Mouse (Mus musculus) midbrain, embryonic 10.5 days (tissue): ENCODE results near the gene Slc7a6. TPM values are rescaled to one million over a fixed set of nuclear protein-coding genes. Genes with fewer than 3 reads are reported as not detected.

Source experiments
- DNase-seq: peaks from one replicate; pipeline ENCODE4 v3.0.0-alpha.2; 2017; ENCODE audit warnings: low spot score
- H3K27ac ChIP-seq: fragments of 300-500 bp; sonication (generic); replicated peaks from 2 replicates; pipeline ENCODE4 v1.5.1; 2016; ENCODE audit warnings: mild to moderate bottlenecking
- H3K27me3 ChIP-seq: fragments of 300-500 bp; sonication (generic); 2 replicates; pipeline ENCODE4 v1.6.1; 2016; ENCODE audit warnings: low read depth, mild to moderate bottlenecking; ENCODE audit not compliant: poor library complexity, severe bottlenecking
- H3K36me3 ChIP-seq: fragments of 300-500 bp; sonication (generic); 2 replicates; pipeline ENCODE4 v1.6.1; 2016; ENCODE audit warnings: mild to moderate bottlenecking, moderate library complexity
- H3K4me1 ChIP-seq: fragments of 300-500 bp; sonication (generic); 2 replicates; pipeline ENCODE4 v1.6.1; 2016
- H3K4me3 ChIP-seq: fragments of 300-500 bp; sonication (generic); 2 replicates; pipeline ENCODE4 v1.5.1; 2016; ENCODE audit warnings: mild to moderate bottlenecking, moderate library complexity
- H3K9me3 ChIP-seq: fragments of 300-500 bp; sonication (generic); replicated peaks from 2 replicates; pipeline ENCODE4 v1.6.1; 2016; ENCODE audit warnings: mild to moderate bottlenecking
- WGBS: fragments of 180-500 bp; shearing (Covaris S2); methylation state at CpG from one replicate; pipeline ENCODE4 v1.1.7; 2016; 5-methylcytosine and 5-hydroxymethylcytosine counted together
- polyA plus RNA-seq: library from polyadenylated mRNA; unstranded; fragments of >200 nt; fragmentation: Nextera tagmentation; extraction: Ambion mirVana; gene quantifications from 2 replicates; pipeline ENCODE4 v1.2.1, GENCODE M21; 2016

Slc7a6 gene
- polyA plus RNA-seq, 1 experiment from 2014 or later, result 78.9 TPM

- H3K36me3 ChIP-seq, result no peaks in the 10 kb centered on the region
- WGBS, result 89% methylated on average over 6 of the region's 6 CpGs
- H3K9me3 ChIP-seq, result no peaks in the 10 kb centered on the region
- no peak overlapping the region for H3K4me3 ChIP-seq
- peaks cover 20% of the 10 kb centered on the region for H3K4me1 ChIP-seq
- H3K27ac ChIP-seq, result no peak overlapping the region
- no peaks in the 10 kb centered on the region for H3K27me3 ChIP-seq
- no peak for DNase-seq
Measured at GRCm38 (mm10) chr8:106147868-106148565, 20.6 kb upstream of the Slc7a6 start.

- H3K27ac ChIP-seq, result no peak overlapping the region
- H3K27me3 ChIP-seq, result no peaks in the 10 kb centered on the region
- no peak overlapping the region for H3K4me3 ChIP-seq
- peaks cover 2% of the 10 kb centered on the region; the same call in 1 of the 2 replicates for H3K36me3 ChIP-seq
- no peak for DNase-seq
- 94% methylated on average over 6 of the region's 6 CpGs for WGBS
- H3K9me3 ChIP-seq, result no peaks in the 10 kb centered on the region
- peaks cover 20% of the 10 kb centered on the region for H3K4me1 ChIP-seq
Measured at GRCm38 (mm10) chr8:106149025-106149424, 19.6 kb upstream of the Slc7a6 start.

DNA sequence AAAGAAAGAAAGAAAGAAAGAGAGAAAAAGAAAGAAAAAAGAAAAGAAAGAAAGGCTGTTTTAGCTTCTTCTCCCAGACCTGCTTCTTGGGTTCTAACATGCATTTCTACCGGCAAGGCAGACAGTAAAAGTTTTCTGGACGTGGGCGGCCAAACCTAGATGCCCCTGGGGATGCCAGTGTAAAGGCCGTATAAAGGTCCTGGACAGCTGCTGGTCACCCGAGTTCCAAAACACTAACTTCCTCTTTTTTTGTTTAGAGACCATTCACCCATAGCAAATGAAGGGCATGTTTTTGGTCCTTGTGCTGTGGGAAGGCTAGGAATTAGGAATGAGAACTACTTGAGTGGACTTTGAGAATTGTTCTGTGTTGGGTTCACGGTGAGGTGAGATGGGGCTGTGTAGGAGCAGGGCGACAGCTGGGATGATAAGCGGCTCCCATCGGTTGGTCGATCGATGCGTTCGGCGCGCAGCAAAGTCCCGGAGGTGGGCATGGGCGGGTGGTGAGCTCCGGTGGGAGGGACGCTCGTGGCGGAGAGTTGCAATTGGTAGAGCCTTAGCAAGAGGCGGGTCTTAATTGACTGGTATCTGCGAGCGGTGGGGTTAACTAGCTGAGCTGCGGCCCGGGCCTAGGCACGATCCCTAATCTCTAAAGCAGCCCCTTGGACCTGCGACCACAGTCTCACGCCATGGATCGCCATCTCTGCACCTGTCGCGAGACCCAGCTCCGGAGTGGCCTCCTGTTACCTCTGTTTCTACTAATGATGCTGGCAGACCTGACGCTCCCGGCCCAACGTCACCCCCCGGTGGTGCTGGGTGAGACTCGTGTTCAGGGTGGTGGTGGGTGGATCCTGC is 18.6 kb upstream of the Slc7a6 start, which contains the start of gene Pla2g15:
Pla2g15 (plus strand) TSS at position 599 of the 852 bp plus-strand sequence.
- 2% methylated on average over 38 of the region's 38 CpGs for WGBS
- Histone ChIP-seq H3K27me3 (no peaks in the 10 kb centered on the region), H3K27ac (peak within 1 kb of the TSS; percentile 84)

DNA sequence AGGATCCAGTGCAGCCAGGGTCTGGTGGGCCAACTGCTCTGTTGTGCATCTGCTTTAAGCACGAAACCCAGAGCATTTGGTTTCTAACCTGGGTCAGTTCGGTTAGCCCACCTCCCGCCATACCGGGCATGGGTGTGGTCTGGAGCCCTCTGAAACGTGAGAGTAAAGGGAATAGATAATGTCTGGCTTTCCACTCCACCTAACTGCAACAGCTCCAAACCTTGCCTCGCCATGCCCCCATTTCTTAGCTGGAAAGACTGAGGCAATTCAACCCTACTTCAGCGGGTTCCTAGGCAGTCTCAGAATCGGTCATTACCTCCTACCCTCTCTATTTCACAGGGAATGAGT is 18.0 kb upstream of the Slc7a6 start:
- Histone ChIP-seq H3K4me1 (peaks cover 20% of the 10 kb centered on the region), H3K27ac (peak overlapping the region; percentile 84), H3K9me3 (no peaks in the 10 kb centered on the region), H3K4me3 (peak overlapping the region; percentile 81), H3K27me3 (no peaks in the 10 kb centered on the region), H3K36me3 (peaks cover 15% of the 10 kb centered on the region)
- WGBS, result 21% methylated on average over 8 of the region's 8 CpGs
- no peak for DNase-seq

More for the DNA sequence above, 18.6 kb upstream of the Slc7a6 start, which contains the start of gene Pla2g15:
- Histone ChIP-seq H3K9me3 (no peaks in the 10 kb centered on the region), H3K4me1 (peaks cover 20% of the 10 kb centered on the region), H3K4me3 (peak within 1 kb of the TSS; percentile 81), H3K36me3 (peaks cover 10% of the 10 kb centered on the region)
- DNase-seq, result peak; percentile 93

DNA sequence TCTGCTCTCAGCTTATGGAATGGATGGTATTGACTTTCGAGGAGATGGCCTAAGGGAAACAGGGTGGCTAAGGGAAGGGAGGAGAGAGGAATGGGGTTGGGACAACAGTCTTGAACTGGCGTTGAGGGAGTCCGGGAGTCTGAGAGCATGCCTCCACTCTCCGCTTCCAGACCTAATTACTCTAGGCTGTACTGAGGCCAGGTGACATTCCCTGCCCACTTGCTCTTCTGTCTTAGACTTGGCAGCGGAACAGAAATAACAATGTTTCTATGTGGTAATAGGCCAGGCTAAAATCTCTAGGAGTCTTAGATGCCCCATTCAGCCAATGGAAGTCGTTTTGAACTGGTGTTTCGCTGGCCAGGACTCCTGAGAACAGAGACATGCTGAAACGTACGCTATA is 17.6 kb upstream of the Slc7a6 start:
- DNase-seq, result no peak
- Histone ChIP-seq H3K27me3 (no peaks in the 10 kb centered on the region), H3K27ac (peak overlapping the region; percentile 84), H3K4me3 (peak overlapping the region; percentile 81), H3K36me3 (peaks cover 19% of the 10 kb centered on the region), H3K4me1 (peaks cover 20% of the 10 kb centered on the region), H3K9me3 (no peaks in the 10 kb centered on the region)
- 91% methylated on average over 9 of the region's 9 CpGs for WGBS

- Histone ChIP-seq H3K36me3 (peaks cover 30% of the 10 kb centered on the region), H3K27me3 (no peaks in the 10 kb centered on the region), H3K27ac (no peak overlapping the region), H3K9me3 (no peaks in the 10 kb centered on the region), H3K4me3 (no peak overlapping the region), H3K4me1 (peaks cover 20% of the 10 kb centered on the region)
- no peak for DNase-seq
- 85% methylated on average over 4 of the region's 4 CpGs for WGBS
Measured at GRCm38 (mm10) chr8:106152876-106153275, 15.8 kb upstream of the Slc7a6 start.

- WGBS, result 96% methylated on average over 1 of the region's 1 CpGs
- Histone ChIP-seq H3K9me3 (no peaks in the 10 kb centered on the region), H3K27ac (no peak overlapping the region), H3K36me3 (peaks cover 66% of the 10 kb centered on the region), H3K4me3 (no peak overlapping the region), H3K4me1 (no peaks in the 10 kb centered on the region), H3K27me3 (no peaks in the 10 kb centered on the region)
- no peak for DNase-seq
Measured at GRCm38 (mm10) chr8:106157419-106157818, 11.2 kb upstream of the Slc7a6 start.

- no peak for DNase-seq
- Histone ChIP-seq H3K27ac (no peak overlapping the region), H3K27me3 (no peaks in the 10 kb centered on the region), H3K9me3 (no peaks in the 10 kb centered on the region), H3K4me1 (no peaks in the 10 kb centered on the region), H3K36me3 (peaks cover 76% of the 10 kb centered on the region), H3K4me3 (no peak overlapping the region)
- WGBS, result 92% methylated on average over 10 of the region's 10 CpGs
Measured at GRCm38 (mm10) chr8:106158381-106158780, 10.3 kb upstream of the Slc7a6 start.

DNA sequence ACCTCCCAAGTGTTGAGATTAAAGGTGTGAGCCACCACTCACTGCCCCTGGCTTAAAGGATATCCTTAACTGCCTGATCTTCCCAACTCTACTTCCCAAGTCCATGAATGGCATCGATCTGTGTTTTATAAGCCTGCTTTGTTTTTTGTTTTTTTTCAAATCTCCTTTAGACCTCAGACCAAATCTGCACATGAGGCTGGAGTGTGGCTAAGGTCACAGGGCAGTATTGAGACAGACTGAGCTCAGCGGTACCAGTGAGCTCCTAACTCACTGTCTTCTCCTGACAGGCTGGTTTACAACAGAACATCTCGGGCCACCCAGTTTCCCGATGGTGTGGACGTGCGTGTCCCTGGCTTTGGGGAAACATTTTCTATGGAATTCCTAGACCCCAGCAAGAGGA is 8.8 kb upstream of the Slc7a6 start:
- WGBS, result 93% methylated on average over 6 of the region's 6 CpGs
- Histone ChIP-seq H3K27ac (no peak overlapping the region), H3K4me3 (no peak overlapping the region), H3K9me3 (no peaks in the 10 kb centered on the region), H3K4me1 (no peaks in the 10 kb centered on the region), H3K27me3 (no peaks in the 10 kb centered on the region), H3K36me3 (peaks cover 80% of the 10 kb centered on the region)
- DNase-seq, result no peak

GRCm38 (mm10) chr8:106163251-106163650 is 5.4 kb upstream of the Slc7a6 start:
- Histone ChIP-seq H3K27ac (no peak overlapping the region), H3K4me3 (no peak overlapping the region), H3K9me3 (no peaks in the 10 kb centered on the region), H3K36me3 (peaks cover 55% of the 10 kb centered on the region), H3K4me1 (peaks cover 7% of the 10 kb centered on the region), H3K27me3 (no peaks in the 10 kb centered on the region)
- no peak for DNase-seq
- WGBS, result 94% methylated on average over 9 of the region's 9 CpGs

DNA sequence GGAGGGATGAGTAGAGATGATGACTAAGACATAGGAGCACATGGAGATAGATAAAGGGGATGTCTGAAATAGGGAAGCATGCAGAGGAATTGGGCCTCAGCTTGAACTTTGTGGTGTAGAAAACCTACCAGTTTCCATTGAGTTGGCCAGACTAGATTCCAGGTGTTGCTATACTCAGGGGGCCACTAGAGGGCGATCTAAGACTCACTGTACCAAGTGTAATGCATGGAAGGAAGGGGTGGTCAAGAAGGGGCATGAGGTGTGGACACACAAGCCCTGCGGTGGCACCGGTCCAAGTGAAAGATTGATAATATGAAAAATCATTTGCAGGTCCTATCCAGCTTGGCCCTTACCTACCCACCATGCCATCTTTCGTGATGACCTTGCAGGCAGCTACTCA is 3.2 kb upstream of the Slc7a6 start:
- 52% methylated on average over 4 of the region's 4 CpGs for WGBS
- Histone ChIP-seq H3K4me1 (peaks cover 26% of the 10 kb centered on the region), H3K27ac (no peak overlapping the region), H3K9me3 (no peaks in the 10 kb centered on the region), H3K27me3 (no peaks in the 10 kb centered on the region), H3K4me3 (no peak overlapping the region), H3K36me3 (peaks cover 43% of the 10 kb centered on the region)
- peak; percentile 64 for DNase-seq

DNA sequence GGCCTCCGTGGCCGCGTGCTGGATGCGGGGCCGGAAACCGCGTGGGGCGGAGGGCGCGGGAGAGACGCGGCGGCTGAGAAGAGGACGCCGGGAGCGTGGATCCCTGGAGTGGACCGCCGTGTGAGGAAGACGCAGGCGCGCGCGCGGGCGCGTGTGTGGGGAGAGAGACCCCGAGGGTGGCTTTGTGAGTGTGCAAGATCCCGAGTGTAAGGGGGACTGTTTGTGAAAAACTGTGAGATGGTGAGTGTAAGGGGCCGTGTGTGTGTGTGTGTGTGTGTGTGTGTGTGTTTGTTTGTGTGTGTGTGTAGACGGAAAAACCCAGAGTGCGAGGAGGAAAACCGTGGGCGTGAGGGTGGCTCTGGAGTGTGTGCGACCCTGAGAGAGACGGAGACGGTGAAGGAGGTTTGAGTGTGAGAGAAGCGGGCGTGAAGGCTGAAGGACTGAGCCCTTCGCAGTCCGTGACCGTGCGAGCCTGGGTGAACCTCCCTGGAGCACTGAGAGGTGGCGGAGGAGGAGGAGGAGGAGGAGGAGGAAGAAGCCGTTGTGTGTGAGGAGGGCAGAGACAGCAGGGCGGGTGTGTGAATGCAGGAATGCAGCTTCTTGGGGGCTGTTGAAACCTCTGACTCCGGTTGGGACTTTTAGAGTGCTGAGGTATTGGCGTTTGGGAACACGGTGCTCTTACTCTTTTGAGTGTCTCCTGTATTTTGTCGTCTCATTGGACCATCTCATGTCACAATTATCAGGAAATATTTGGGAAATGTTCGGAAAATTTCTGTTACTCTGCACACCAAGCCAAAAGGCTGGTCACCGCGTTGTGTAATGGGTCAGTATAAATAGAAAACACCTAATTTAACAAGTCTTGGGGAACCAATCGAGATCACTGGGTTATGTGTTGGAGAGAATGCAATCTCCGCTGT is 618 bp downstream of the Slc7a6 start:
- peak; percentile 62 for DNase-seq
- peak overlapping the region; percentile 93 for H3K4me3 ChIP-seq
- 2% methylated on average over 53 of the region's 54 CpGs for WGBS

More for the DNA sequence above, 618 bp downstream of the Slc7a6 start:
- Histone ChIP-seq H3K4me1 (peaks cover 26% of the 10 kb centered on the region), H3K27ac (peak overlapping the region; percentile 98), H3K27me3 (no peaks in the 10 kb centered on the region), H3K36me3 (peaks cover 14% of the 10 kb centered on the region), H3K9me3 (no peaks in the 10 kb centered on the region)
